Mouse (Mus musculus): Measurements from ENCODE around the gene Arfgef3. TPM values are rescaled to one million over a fixed set of nuclear protein-coding genes. Genes with fewer than 3 reads are reported as not detected.
A peak's percentile ranks its signal among the peaks of the same experiment; 100 is the strongest.

The Arfgef3 gene
- polyA plus RNA-seq, 1 experiment: 25.6 TPM

GRCm38 (mm10) chr10:18660998-18661397 lies 82.8 kb downstream of the Arfgef3 start:
- peaks cover 3% of the 10 kb centered on the region for H3K4me1 ChIP-seq (ENCODE audit: control insufficient read depth, insufficient read depth, low read length)
- TF ChIP-seq POLR2A (IDR thresholded peaks at IDR 0.05; ENCODE audit: extremely low read depth, insufficient read depth, low read length) (no peak), CTCF (IDR thresholded peaks at IDR 0.05; ENCODE audit: extremely low read depth, insufficient read depth, low read length) (no peak)
- H3K27ac ChIP-seq (ENCODE audit: insufficient read depth, low read length): no peak overlapping the region
- H3K4me3 ChIP-seq (ENCODE audit: insufficient read depth, low read length): no peak overlapping the region

- Histone ChIP-seq H3K4me1 (ENCODE audit: control insufficient read depth, insufficient read depth, low read length) (peaks cover 3% of the 10 kb centered on the region), H3K27ac (ENCODE audit: insufficient read depth, low read length) (no peak overlapping the region)
- TF ChIP-seq CTCF (IDR thresholded peaks at IDR 0.05; ENCODE audit: extremely low read depth, insufficient read depth, low read length) (no peak), POLR2A (IDR thresholded peaks at IDR 0.05; ENCODE audit: extremely low read depth, insufficient read depth, low read length) (no peak)
Observed at GRCm38 (mm10) chr10:18657588-18657987, 86.2 kb downstream of the Arfgef3 start.

GRCm38 (mm10) chr10:18647069-18647468 lies 96.7 kb downstream of the Arfgef3 start:
- 0 out of 2 replicates have a peak overlapping the region, but pooled peaks have one; percentile 2 for H3K27ac ChIP-seq (ENCODE audit: insufficient read depth, low read length)
- TF ChIP-seq POLR2A (IDR thresholded peaks at IDR 0.05; ENCODE audit: extremely low read depth, insufficient read depth, low read length) (no peak), CTCF (IDR thresholded peaks at IDR 0.05; ENCODE audit: extremely low read depth, insufficient read depth, low read length) (no peak)

More at GRCm38 (mm10) chr10:18657588-18657987, 86.2 kb downstream of the Arfgef3 start:
- H3K4me3 ChIP-seq (ENCODE audit: insufficient read depth, low read length): no peak overlapping the region

GRCm38 (mm10) chr10:18646035-18646434 lies 97.7 kb downstream of the Arfgef3 start:
- TF ChIP-seq CTCF (IDR thresholded peaks at IDR 0.05; ENCODE audit: extremely low read depth, insufficient read depth, low read length) (no peak), POLR2A (IDR thresholded peaks at IDR 0.05; ENCODE audit: extremely low read depth, insufficient read depth, low read length) (no peak)
- H3K27ac ChIP-seq (ENCODE audit: insufficient read depth, low read length): no peak overlapping the region

More at GRCm38 (mm10) chr10:18647069-18647468, 96.7 kb downstream of the Arfgef3 start:
- peaks cover 10% of the 10 kb centered on the region for H3K4me1 ChIP-seq (ENCODE audit: control insufficient read depth, insufficient read depth, low read length)
- H3K4me3 ChIP-seq (ENCODE audit: insufficient read depth, low read length): no peak overlapping the region

GRCm38 (mm10) chr10:18644346-18644745 lies 99.4 kb downstream of the Arfgef3 start:
- TF ChIP-seq CTCF (IDR thresholded peaks at IDR 0.05; ENCODE audit: extremely low read depth, insufficient read depth, low read length) (no peak), POLR2A (IDR thresholded peaks at IDR 0.05; ENCODE audit: extremely low read depth, insufficient read depth, low read length) (no peak)
- Histone ChIP-seq H3K4me3 (ENCODE audit: insufficient read depth, low read length) (no peak overlapping the region), H3K4me1 (ENCODE audit: control insufficient read depth, insufficient read depth, low read length) (peaks cover 10% of the 10 kb centered on the region), H3K27ac (ENCODE audit: insufficient read depth, low read length) (peak overlapping the region; percentile 71; the same call in 1 of the 2 replicates)

More at GRCm38 (mm10) chr10:18646035-18646434, 97.7 kb downstream of the Arfgef3 start:
- H3K4me1 ChIP-seq (ENCODE audit: control insufficient read depth, insufficient read depth, low read length): peaks cover 10% of the 10 kb centered on the region
- H3K4me3 ChIP-seq (ENCODE audit: insufficient read depth, low read length): no peak overlapping the region

GRCm38 (mm10) chr10:18643506-18643905 lies 100.2 kb downstream of the Arfgef3 start:
- peaks cover 10% of the 10 kb centered on the region for H3K4me1 ChIP-seq (ENCODE audit: control insufficient read depth, insufficient read depth, low read length)
- TF ChIP-seq CTCF (IDR thresholded peaks at IDR 0.05; ENCODE audit: extremely low read depth, insufficient read depth, low read length): no peak

GRCm38 (mm10) chr10:18642854-18643253 lies 100.9 kb downstream of the Arfgef3 start:
- Histone ChIP-seq H3K4me1 (ENCODE audit: control insufficient read depth, insufficient read depth, low read length) (peaks cover 8% of the 10 kb centered on the region), H3K4me3 (ENCODE audit: insufficient read depth, low read length) (no peak overlapping the region), H3K27ac (ENCODE audit: insufficient read depth, low read length) (no peak overlapping the region)
- no peak for TF ChIP-seq CTCF (IDR thresholded peaks at IDR 0.05; ENCODE audit: extremely low read depth, insufficient read depth, low read length)
- TF ChIP-seq POLR2A (IDR thresholded peaks at IDR 0.05; ENCODE audit: extremely low read depth, insufficient read depth, low read length): no peak

More at GRCm38 (mm10) chr10:18643506-18643905, 100.2 kb downstream of the Arfgef3 start:
- Histone ChIP-seq H3K4me3 (ENCODE audit: insufficient read depth, low read length) (no peak overlapping the region), H3K27ac (ENCODE audit: insufficient read depth, low read length) (no peak overlapping the region)

GRCm38 (mm10) chr10:18640596-18640995 lies 103.2 kb downstream of the Arfgef3 start:
- no peak overlapping the region for H3K4me3 ChIP-seq (ENCODE audit: insufficient read depth, low read length)
- peaks cover 5% of the 10 kb centered on the region for H3K4me1 ChIP-seq (ENCODE audit: control insufficient read depth, insufficient read depth, low read length)
- TF ChIP-seq POLR2A (IDR thresholded peaks at IDR 0.05; ENCODE audit: extremely low read depth, insufficient read depth, low read length) (no peak), CTCF (IDR thresholded peaks at IDR 0.05; ENCODE audit: extremely low read depth, insufficient read depth, low read length) (no peak)
- no peak overlapping the region for H3K27ac ChIP-seq (ENCODE audit: insufficient read depth, low read length)

GRCm38 (mm10) chr10:18635450-18635849 lies 108.3 kb downstream of the Arfgef3 start:
- Histone ChIP-seq H3K27ac (ENCODE audit: insufficient read depth, low read length) (no peak overlapping the region), H3K4me3 (ENCODE audit: insufficient read depth, low read length) (no peak overlapping the region), H3K4me1 (ENCODE audit: control insufficient read depth, insufficient read depth, low read length) (no peaks in the 10 kb centered on the region)
- no peak for TF ChIP-seq CTCF (IDR thresholded peaks at IDR 0.05; ENCODE audit: extremely low read depth, insufficient read depth, low read length)
- no peak for TF ChIP-seq POLR2A (IDR thresholded peaks at IDR 0.05; ENCODE audit: extremely low read depth, insufficient read depth, low read length)

- Histone ChIP-seq H3K27ac (ENCODE audit: insufficient read depth, low read length) (no peak overlapping the region), H3K4me3 (ENCODE audit: insufficient read depth, low read length) (no peak overlapping the region)
Observed at GRCm38 (mm10) chr10:18634405-18634985, 109.3 kb downstream of the Arfgef3 start.

More at GRCm38 (mm10) chr10:18634405-18634985, 109.3 kb downstream of the Arfgef3 start:
- TF ChIP-seq CTCF (IDR thresholded peaks at IDR 0.05; ENCODE audit: extremely low read depth, insufficient read depth, low read length): no peak
- no peak for TF ChIP-seq POLR2A (IDR thresholded peaks at IDR 0.05; ENCODE audit: extremely low read depth, insufficient read depth, low read length)
- no peaks in the 10 kb centered on the region for H3K4me1 ChIP-seq (ENCODE audit: control insufficient read depth, insufficient read depth, low read length)
